Mouse (Mus musculus) erythroid progenitor cell, adult 5-6 weeks (primary cell): Measurements from ENCODE around the gene Rps15. TPM values are rescaled to one million over a fixed set of nuclear protein-coding genes. Genes with fewer than 3 reads are reported as not detected.
A peak's percentile ranks its signal among the peaks of the same experiment; 100 is the strongest.

Experiments
- ATAC-seq: replicated peaks from 2 replicates; pipeline ENCODE4 v1.8.0; 2016; ENCODE audit warnings: moderate number of reproducible peaks, mild to moderate bottlenecking, moderate TSS enrichment, inconsistent platforms; ENCODE audit not compliant: poor library complexity, low FRiP score, severe bottlenecking
- total RNA-seq, 2 experiments: library from RNA; stranded (forward) in 1 of 2; stranded (reverse) in 1 of 2; fragments of 150-400 nt in 1 of 2; fragments of 186-747, 209-891 nt in 1 of 2; gene quantifications; 2 replicates each; pipeline versions ENCODE4 v1.2.3 to v1.2.4; 2015 to 2017; ENCODE audit warnings: low replicate concordance in 2 of 2

Gene Rps15
- total RNA-seq, 2 experiments from 2014 or later = 668 to 689 TPM

DNA sequence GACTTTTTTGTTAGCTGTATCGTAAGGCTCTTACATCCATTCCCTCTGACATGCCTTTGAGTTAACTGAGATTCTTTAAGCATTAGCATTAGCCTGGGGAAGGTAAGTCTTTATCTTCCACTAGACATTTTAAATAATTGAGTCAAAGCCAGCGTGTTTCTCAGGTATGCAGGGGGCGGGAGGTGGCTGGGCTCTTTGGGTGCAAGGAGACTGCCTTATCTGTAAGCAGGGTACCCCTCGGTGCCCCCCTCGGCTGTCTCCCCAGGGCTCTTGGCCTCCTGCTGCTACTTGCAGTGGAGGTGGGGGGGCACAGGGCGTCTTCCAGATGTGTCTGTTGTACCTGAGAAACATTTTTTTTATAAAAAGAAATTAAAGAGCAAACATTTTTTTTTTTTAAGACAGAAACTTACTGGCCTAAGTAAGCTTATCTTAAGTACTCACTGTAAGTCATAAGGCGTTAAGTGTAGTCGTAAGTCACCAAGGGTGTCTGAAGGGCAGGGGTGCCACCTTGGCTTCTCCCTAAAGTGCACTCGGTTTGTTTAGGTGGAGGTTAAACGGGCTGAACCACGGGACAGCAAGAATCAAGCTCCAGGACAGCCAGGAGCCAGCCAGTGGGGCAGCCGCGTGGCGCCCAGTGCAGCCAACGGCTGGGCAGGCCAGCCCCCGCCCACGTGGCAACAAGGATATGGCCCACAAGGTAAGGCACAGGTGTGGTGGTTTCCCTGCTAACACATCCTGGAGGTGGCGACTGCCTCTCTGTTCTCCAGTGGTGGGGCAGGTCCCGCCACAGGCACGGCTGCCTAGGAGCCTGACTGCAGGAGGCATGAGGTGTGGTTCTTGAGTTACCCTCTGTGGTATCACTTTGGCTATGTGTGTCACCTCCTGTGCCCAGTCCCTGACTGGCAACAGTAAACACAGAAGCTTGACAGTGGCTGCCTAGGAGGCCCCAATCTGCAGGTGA, 9.5 kb upstream of the Rps15 start:
- no peak for ATAC-seq

DNA sequence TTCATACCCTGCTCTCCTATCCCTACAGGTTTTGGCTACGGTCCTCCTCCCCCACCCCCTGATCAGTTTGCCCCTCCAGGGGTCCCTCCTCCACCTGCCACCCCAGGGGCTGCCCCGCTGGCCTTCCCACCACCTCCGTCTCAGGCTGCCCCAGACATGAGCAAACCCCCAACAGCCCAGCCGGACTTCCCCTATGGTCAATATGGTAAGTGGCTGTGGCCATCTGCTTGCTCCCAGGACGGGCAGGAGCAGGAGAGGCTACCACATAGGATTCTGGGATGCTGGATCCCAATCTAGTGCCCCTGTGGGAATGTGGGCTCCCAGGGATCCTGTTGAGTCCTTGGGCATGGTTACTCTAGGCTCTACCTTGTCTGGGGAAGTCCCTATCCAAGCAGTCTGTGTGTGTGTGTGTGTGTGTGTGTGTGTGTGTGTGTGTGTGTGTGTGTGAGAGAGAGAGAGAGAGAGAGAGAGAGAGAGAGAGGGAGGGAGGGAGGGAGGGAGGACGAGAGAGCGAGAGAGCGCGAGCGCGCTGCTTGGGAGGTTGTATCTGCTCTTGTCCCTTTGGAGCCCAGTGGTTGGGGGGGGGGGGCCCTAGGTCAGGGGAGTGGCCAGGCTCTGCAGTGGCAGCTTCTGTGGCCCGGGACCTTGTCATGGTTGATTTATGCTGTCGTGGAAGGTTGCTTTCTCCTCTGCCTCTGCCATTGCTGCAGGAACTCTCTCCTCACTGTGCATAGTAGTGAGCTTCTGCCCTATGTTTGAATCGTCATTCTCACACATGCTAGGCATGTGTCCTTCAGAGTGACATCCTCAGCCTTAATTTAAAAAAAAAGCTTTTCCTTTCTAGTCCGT, 6.8 kb upstream of the Rps15 start:
- no peak for ATAC-seq

DNA sequence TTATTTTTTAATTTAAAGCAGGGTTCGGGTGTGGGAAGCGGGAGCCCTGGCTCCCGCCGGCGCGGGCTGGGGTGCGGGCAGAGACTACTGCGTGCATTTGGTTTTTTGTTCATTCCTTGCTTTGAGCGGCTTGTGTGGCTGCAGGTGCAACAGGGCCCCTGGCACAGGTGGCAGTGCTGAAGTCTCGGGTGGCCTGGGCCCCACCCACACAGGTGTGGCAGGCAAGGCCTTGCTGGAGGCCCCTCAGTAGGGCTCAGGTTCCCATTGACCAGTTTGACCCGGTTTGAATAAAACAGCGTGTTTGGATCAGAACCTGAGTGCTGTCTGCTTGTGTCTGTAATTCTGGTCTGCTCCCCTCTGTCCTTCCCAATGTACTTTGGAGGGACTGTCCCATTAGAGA, 4.2 kb upstream of the Rps15 start:
- no peak for ATAC-seq

DNA sequence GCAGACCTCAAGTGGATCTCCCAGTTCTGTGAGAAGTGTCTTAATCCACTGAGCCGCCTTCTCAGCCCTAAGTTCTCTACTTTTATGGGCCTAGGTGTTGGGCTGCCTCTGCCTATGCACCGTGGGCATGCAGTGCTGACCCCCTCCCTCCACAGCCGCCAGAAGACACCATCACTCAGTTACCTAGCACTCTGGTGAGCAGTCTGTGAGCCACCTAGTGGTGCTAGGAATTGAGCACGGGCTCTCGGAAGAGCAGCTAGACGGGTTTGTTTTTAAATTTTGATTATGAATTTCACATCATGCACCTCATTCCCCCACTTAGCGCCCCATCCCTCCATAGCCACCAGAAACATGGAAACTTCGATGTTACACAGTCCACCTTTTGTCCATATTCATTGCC, 3.6 kb upstream of the Rps15 start:
- ATAC-seq = no peak

DNA sequence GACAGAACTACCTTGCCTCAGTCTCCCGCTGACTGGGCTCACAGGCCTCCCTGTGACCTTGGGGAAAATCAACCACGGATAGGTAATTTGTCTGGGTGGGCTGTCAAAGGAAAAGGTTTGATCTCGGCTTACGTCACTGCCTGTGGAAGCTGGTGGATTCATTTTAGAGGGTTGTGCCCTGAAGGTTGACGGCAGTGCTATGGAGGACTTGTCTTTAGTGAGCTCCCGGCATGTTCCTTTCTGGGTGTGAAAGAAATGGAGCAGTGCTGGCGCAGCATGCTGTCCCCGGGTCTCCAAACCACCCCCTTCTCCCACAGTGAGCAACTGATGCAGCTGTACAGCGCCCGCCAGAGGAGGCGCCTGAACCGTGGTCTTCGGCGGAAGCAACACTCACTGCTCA, 1.1 kb downstream of the Rps15 start:
- no peak for ATAC-seq

DNA sequence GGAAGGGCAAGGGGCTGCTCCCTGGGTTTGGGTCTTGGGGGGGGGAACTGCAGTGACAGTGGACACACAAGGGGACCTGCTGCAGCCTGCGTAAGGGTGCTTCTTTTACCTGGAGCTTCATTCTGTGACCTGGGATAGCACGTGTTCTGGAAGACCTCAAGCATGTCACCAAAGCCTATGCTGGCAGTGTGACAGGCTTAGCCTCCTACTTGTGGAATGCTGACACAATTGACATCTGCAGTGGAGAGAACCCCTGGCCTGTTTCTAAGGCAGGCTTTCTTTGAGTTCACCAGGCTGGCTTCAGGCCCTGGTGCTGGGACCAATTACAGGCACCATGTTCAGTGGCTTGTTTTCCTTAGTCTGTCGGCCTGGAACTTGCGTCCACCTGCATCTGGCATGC, 2.1 kb downstream of the Rps15 start:
- ATAC-seq = no peak

DNA sequence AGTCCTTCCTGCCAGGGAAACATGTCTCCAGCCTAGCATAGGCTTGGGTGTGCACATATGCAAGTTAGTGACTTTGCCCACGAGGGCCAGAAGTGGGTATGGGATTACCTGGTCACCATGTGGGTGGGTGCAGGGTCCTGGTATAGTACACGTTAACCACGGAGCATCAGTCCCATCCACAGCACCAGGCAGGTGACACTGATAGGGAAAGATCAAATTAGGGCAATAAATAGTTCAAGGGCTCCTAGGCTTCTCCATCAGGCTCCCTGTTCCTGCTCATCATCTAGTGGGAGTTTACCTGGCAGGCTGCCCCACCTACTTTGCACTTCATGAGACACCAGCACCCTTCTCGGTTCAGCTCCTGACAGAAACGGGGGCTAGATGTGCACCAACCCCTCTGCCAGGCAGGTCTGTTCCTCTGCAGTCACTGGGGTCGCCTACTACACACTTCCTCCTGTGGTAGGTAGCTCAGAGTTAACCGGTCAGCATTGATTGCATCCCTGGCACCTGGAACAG, 2.6 kb downstream of the Rps15 start:
- ATAC-seq = no peak

DNA sequence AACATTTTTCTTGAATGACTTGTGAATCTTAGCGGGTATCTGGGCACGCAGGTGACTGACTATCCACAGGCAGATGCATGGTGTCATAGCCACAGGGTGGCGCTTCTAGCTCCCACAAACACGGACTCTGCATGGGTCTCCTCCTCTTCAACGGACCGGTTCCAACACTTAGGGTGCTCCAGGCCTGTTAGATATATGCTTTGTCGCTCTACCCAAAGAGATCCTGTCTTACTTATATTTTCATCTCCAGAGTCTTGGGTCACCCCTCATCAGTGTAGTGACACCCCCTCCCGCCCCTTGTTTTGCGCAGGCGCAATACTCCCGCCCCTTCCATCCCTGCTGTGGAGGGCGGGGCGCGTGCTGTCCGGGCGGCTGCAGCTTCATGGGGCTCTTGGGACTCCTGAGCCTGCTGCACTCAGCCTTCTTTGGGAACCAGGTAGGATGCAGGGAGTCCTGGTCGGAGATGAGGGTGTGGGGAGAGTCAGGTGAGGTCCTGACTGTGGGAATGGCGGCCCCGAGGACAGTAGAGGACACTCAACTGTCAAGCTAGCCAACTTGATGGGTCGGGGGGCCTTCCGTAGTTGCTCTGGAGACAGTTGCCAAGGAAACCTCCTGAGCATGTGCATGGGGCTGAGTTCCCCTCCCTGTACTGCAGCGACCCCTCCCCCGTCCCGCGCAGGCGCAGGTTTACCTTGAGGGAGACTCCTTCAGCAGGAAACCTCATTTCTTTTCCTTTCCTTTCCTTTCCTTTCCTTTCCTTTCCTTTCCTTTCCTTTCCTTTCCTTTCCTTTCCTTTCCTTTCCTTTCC, 3.6 kb downstream of the Rps15 start, which contains the start of gene Apc2:
Gene Apc2 (plus strand): TSS at position 360 of the 808 bp plus-strand sequence.
- peak; percentile 55 for ATAC-seq

DNA sequence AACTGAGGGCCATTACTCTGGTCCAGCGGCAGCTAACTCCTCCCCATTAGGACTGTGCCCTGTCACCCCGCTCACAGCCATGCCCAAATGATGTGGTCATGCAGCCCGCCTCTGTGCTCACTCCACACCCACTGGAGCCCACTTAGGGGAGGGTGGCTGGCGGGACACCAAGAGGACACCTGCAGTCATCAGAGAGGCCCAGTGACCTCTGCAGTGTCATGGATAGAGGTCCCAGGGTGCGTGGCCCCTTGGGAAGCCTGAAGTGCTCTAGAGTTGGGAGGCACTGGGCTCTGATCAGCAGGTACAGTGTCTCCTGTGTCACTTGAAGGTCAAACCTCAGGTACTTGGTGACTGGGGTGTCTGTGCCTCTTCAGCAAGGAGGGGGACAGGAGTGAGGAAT, 4.6 kb downstream of the Rps15 start:
- no peak for ATAC-seq

DNA sequence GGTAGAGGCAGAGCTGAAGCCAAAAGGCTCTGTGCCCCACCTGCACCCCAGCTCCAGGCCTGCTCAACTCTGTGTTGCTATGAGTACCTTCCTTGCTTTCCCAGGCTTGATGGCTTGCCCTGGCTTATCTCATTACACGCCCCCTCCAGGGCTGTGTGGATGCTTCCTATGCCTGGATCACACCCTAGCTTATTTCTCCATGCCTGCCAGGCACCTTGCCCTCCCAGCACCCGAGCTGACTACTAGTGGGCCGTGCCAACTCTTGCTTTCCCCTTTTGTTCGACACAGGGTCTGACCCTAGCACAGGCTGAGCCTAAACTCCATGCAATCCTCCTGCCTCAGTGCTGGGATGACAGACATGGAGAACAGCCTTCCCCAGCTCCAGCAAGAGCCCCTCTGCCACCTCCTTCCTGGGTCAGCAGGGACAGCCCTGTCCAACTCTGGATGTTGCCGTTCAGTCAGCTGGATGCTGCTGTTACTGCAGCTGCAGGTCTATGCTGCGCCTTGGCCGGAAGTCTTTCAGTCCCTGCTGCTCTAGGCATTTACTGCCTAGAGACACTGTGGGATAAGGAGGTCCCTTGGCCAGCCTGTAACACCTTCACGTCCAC, 5.4 kb downstream of the Rps15 start:
- ATAC-seq = no peak

DNA sequence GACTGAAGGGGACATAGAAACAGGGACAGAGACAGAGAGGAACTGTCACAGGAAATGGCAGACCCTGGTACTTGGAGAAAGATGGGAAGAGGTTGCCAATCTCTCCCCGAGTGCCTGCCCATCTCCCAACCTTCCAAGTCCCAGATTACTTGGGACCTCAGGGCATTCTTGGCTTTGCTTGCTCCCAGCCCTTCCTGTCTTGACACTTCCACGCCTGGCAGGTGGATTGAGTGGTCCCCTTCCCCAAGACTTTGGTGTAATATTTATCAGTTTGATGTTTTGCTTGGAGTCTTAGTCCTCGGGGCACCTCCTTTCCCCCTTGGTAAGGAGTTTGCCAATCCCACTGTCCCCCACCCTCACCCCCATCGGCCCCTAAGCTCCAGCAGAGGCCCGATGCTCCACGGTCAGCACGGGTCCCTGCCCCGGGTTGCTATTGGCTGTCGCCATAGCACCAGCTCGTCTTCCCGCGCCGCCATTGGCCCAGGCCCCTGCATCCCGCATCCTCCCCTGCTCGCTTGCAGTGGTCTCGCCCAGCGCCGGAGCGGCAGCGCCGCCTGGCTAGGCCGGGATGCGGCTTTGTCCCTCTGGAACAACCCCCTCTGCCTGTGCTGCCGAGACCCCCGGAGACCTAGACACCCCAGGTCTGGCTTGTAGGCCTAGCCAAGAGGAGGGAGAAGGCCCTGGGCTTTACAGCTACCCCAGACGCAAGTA, 6.5 kb downstream of the Rps15 start:
- ATAC-seq = no peak

DNA sequence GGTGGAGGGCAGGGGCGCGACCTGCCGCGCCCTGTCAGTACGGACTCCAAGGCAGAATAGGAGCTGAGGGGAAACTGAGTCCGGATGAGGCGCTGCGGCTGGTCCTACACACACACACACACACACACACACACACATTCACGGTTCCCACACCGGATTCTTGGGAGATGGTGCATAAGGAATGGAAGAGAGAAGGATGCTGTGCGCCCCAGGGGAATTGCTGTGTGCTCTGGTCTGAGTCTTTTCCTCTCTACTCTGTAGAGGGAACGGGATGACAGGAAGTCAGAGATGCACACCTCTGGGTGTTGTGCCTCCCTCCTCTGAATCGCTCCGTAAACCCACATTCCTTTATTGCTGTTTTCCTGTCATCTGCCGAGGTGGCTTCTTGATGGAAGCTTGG, 7.0 kb downstream of the Rps15 start:
- ATAC-seq = no peak

DNA sequence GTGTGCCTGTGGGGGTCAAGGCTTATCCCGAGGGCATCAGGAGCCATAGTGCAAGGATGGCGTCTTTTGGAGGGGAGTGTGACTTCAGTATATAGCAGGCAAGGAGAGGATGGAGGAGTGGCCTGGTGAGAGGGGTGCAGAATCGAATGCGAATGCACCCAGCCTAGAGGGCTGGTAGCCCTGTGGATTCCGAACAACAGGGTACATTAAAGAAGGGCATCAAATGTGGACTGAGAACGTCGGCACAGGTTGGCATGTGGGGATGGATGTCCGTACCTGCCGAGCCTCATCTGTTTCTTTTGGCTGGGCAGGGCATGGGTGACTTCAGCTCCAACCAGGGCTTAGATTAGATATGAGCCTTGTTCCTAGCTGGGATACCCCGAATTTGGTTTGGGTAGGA, 7.6 kb downstream of the Rps15 start:
- no peak for ATAC-seq

DNA sequence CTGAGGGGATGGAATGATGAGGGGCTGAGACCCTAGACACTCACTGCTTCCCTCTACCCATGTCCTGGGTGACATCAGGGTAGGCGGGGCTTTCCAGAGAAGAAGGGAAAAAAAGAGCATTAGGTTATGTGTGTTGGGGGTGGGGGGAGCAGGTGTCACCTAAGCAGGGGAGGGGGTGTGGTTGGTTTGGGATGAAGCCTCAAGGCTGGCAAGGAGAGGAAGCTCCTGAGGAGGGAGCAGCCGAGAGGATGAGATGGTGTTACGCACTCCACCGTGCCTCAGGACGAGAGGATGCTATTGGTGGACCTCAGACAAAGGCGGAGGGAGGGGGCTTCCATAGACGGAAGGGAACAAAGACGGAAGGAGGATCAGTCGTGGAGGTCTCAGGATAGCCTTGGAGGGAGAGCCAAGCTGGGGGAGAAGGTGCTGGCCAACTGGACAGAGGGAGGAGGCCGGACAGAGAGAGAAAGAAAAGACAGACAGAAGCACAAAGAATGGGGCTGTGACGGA, 8.5 kb downstream of the Rps15 start:
- no peak for ATAC-seq

DNA sequence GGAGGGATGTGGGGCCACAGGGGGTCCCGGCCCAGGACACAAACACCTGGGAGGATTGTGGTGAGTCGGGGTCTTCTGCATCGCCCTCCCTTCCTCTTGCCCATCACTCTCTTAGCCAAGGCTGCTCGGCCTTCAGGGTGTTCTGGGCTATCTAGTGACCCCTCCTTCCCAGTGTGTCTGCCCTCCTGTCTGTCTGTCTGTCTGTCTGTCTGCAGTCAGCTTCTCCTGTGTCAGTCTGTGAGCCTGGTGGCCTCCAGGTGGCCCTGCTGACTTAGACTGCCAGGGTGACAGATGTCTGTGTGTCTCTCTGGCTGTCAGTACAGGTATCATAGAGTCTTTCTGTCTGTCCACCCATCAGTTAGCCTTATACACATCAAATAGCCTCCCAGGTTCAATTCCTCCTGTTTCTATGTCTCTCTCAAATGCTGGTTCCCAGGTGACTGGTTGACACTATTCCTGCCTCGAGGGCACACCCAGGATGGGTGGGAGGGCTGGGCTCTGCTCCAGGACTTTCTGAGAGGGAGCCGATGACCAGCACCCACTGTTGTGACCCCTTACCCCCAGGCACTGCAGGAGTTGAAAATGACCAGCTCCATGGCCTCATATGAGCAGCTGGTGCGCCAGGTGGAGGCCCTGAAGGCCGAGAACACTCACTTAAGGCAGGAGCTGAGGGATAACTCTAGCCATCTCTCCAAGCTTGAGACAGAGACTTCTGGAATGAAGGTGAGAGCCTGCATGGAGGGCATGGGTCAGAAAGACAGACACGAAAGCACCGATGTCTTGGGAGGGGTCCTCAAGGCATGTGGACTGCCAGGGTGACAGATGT, 9.2 kb downstream of the Rps15 start:
- ATAC-seq = no peak

DNA sequence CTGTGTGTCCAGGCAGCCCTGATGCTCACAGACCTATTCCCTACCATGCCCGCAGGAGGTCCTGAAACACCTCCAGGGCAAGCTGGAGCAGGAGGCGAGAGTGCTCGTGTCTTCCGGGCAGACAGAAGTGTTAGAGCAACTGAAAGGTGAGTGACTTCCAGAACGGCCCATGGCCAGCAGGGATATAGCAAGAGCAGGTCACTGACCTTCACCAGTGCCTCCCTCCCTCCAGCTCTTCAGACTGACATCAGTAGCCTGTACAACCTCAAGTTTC, 9.8 kb downstream of the Rps15 start:
- no peak for ATAC-seq

DNA sequence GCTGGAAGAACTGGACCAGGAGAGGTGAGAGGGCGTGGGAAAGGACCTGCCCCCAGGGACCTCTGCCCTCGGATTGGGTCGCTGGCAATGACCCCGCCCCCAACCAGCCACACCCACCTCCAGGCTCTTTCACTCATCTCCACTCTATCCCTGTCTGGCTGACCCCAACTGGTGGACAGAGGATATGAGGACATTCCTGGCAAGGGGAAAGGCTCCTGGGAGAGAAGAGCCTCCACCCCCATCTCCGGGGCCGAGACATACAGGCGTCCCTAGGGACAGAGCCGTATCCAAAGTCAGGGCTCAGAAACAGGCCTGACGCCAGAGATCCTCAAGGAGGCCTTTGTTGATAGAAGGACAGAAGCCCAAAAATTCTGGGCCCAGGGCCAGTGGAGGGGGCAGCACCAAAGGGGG, 10.2 kb downstream of the Rps15 start:
- no peak for ATAC-seq

DNA sequence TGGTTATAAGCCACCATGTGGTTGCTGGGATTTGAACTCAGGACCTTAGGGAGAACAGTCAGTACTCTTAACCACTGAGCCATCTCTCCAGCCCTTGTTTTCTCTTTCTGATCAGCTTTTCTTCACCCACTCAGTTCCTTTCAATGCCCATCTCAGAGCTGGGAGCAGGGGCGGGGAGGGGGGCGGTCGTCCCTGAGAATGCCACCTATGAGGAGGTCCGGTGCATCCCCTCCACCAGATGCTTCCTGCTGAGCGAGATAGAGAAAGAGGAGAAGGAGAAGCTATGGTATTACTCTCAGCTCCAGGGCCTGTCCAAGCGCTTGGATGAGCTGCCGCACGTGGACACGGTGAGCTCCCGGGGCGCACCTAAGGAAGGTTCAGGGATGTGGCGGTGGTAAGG, 12.2 kb downstream of the Rps15 start:
- ATAC-seq = no peak
